Mouse (Mus musculus) T-helper 17 cell (primary cell): ENCODE results near the gene Acap1.
"Not testable (repeated sequence)": the region's sequence is repeated elsewhere in the genome, so short reads cannot be mapped to it uniquely, and the experiment has no call there.

Source experiments
- in situ Hi-C, 2 experiments: fragments of 300-600 bp; cut with MboI, MseI; formaldehyde crosslinking; loops; 1 replicate in 1 of 2; 2 replicates in 1 of 2; pipeline ENCODE4 v1.15.1; 2025; ENCODE audit warnings: high pct_unique_total_duplicates in 2 of 2

Gene Acap1

DNA sequence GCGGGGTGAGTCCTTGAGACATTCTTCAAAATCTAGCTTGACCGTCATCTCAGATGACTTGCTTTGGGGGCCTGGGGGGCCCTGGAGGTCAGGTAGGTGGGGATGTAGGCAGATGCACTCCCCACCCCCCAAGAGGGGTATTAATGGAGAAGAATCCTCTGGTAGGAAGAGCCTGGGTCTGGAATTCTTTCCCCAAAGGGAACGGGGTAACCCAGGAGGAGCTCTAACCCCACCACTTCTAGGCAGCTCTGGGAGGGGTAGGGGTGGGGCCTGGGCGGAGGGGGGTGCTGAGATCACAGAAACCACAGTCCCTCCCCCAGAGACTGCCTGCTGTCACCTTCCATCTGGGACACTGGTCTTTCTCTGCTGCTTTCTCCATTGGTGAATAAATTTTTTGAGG, at the start of gene Acap1:
Acap1 (minus strand) TSS at position 249 of the 400 bp plus-strand sequence.
- in situ Hi-C loops = no loop called here

GRCm38 (mm10) chr11:69940962-69941361, 45.6 kb upstream of the Acap1 start:
- in situ Hi-C loops = no loop called here

GRCm38 (mm10) chr11:69939731-69940130, 44.4 kb upstream of the Acap1 start:
- in situ Hi-C loops = no loop called here

GRCm38 (mm10) chr11:69939181-69939580, 43.8 kb upstream of the Acap1 start:
- in situ Hi-C loops = no loop called here

DNA sequence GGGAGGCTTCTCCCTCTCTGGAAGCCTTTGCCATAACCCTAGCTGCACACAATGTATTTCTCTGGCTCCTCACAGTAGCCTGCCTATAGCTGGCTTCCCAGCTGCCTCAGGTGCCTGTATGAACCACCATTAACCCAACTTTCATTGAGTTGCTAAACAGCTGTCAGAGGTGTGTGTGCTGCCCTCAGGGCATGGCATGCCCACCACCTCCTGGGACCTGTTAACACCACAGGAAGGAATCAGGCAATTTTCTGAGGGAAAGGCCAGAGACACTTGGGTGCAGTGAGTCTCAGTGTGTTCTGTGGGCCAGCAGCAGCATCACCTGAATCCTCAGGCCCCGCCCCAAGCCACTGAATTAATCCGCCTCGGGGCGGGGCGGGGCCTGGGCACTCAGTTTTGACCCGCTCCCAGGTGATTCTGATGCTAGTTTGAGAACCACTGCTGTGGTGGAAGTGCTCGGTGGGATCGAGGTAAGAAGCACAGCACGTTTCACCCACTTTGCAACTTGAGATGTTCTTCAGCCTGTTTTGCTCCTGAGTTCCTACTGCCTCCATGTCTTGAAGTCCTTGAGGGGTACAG, 43.2 kb upstream of the Acap1 start:
- in situ Hi-C loops = no loop called here

GRCm38 (mm10) chr11:69937834-69938233, 42.5 kb upstream of the Acap1 start:
- in situ Hi-C loops = no loop called here

DNA sequence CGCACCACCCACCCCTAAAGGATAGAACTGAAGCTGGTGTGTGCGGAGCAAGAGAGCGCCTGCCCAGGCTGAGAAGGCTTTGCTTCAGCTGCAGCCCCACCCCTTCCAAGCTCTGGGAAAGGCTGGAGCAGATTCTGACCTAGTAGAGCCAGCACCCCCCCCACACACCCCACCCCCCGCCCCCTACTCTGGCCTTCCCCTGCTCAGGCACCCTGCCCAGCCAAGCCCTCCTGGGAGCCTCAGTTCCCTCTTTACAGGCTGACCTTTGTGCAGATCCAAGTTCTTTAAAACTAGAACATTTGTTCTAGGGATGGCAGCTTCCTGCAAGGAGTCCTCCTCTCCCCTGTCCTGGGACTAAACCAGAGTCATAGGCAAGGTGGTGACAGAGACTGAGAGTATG, 42.0 kb upstream of the Acap1 start:
- in situ Hi-C loops = no loop called here

- in situ Hi-C loops = no loop called here
Observed at GRCm38 (mm10) chr11:69936714-69937347, 41.5 kb upstream of the Acap1 start.

DNA sequence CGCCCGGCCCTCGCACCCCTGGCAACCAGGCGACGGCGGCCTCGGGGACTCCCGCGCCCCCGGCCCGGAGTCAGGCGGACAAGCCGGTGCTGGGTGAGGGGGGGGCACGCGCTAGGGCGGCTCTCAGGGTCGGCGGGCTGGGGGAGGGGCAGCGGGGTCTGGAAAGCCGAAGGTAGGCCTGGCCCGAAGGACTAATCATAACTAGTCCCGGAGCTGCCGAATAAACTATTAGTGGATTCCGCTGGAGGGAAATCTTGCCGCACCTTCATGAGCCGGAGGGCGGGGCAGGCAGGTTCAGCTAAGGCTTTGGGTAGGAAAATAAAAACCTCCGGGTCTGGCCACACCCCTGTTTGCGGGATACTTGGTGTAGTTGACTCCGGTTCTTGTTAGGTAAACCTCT, 40.8 kb upstream of the Acap1 start:
- in situ Hi-C loops = no loop called here

DNA sequence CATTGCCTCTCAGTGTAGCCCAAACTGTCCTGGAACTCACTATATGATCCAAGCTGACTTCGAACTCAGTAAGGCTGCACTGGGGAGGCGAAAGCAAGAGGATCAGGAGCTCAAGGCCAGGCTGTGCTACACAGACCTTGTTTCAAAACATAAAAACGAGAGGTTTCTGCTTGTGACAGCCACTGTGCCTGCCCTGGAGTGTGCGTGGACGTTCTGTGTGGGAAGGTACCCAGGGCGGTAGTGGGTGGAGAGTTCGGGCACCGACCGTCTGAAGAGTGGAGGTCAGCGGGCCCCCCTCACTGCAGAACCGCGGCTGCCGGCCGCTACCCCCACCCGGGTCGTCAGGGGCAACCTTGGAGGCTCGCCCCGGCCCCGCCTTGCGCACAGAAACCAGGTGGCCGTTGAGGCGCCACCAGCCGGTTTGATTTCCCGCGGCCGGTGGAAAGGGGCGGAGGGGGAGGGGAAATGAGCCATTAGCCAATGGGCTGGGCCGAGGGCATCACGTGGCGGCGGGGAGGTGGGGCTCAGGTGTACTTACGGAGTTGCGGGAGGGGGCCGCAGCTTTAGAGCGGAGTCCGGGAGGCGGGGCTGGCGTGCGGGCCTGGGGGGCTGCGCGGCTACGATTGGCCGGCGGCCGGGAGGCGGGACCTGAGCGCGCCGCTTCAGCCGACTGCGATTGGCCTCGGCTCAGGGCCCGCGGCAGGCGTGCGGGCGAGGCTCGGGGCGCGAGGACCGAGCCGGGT, 40.0 kb upstream of the Acap1 start, which contains the start of gene Ybx2:
Ybx2 (plus strand) TSS at position 660 of the 743 bp plus-strand sequence.
- in situ Hi-C loops = no loop called here

- in situ Hi-C loops = no loop called here
Observed at GRCm38 (mm10) chr11:69934681-69935080, 39.3 kb upstream of the Acap1 start.

DNA sequence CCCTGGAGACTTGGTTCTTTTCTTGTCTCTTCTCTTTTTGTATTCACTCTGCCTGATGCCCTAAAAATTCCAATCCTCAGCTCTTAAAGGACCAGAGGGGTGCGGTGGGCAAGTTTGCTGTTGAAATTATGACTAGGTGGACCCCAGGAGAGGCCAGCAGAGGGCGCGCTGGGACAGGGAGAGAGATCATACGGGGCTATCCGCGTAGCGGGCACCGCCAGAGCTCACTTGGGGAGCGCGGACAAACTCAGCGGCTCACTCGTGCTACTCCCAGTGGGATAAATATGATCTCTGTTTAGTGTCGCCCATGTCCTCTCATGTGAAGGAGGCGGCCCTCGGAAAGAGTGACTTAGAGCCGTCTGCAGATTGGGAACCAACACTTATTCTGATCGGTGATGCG, 38.8 kb upstream of the Acap1 start:
- in situ Hi-C loops = no loop called here

DNA sequence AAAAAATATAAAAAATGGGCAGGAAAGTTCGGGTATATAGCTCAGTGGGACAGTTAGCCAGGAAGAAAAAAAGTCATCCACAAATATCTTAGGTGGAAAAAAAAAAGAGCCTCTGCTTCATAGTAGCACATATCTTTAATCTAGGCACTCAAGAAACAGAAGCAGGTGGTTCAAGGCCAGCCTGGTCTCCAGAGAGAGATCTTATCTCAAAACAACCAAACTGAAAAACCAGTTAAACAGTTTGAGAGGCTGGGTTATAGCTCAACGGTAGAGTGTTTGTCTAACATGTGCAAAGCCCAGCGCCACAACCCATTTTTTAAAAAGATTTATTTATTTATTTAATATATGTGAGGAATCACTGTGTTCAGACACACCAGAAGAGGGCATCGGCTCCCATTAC, 37.7 kb upstream of the Acap1 start:
- in situ Hi-C loops = no loop called here

- in situ Hi-C loops = no loop called here
Observed at GRCm38 (mm10) chr11:69932254-69932653, 36.9 kb upstream of the Acap1 start.

GRCm38 (mm10) chr11:69931769-69932168, 36.4 kb upstream of the Acap1 start:
- in situ Hi-C loops = no loop called here

- in situ Hi-C loops = no loop called here
Observed at GRCm38 (mm10) chr11:69930967-69931537, 35.7 kb upstream of the Acap1 start.

DNA sequence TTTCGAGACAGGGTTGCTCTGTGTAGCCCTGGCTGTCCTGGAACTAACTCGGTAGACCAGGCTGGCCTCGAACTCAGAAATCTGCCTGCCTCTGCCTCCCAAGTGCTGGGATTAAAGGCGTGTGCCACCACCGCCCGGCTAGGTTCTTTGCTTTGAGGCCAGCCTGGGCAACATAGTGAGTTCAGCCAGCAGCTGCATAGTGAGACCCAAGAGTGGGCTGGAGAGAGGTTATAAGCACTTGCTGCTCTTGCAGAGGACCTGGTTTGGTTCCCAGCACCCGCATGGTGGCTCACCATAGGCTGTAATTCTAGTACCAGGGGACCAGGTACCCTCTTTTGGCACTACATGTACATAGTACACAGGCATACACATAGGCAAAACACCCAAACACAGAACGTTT, 34.8 kb upstream of the Acap1 start:
- in situ Hi-C loops = not testable (repeated sequence)

GRCm38 (mm10) chr11:69929712-69930111, 34.4 kb upstream of the Acap1 start:
- in situ Hi-C loops = no loop called here

- in situ Hi-C loops = no loop called here
Observed at GRCm38 (mm10) chr11:69927501-69927900, 32.2 kb upstream of the Acap1 start.

GRCm38 (mm10) chr11:69922796-69923195, 27.5 kb upstream of the Acap1 start:
- in situ Hi-C loops = no loop called here

GRCm38 (mm10) chr11:69922012-69922756, 26.8 kb upstream of the Acap1 start:
- in situ Hi-C loops = no loop called here
